Mouse (Mus musculus): ENCODE results near the gene Tmppe. TPM values are rescaled to one million over a fixed set of nuclear protein-coding genes. Genes with fewer than 3 reads are reported as not detected.
"Not testable (repeated sequence)": the region's sequence is repeated elsewhere in the genome, so short reads cannot be mapped to it uniquely, and the experiment has no call there.

Gene Tmppe
- 4.4 to 9.6 TPM (median 7.1 TPM) in 3 replicates for total RNA-seq (2017)

DNA sequence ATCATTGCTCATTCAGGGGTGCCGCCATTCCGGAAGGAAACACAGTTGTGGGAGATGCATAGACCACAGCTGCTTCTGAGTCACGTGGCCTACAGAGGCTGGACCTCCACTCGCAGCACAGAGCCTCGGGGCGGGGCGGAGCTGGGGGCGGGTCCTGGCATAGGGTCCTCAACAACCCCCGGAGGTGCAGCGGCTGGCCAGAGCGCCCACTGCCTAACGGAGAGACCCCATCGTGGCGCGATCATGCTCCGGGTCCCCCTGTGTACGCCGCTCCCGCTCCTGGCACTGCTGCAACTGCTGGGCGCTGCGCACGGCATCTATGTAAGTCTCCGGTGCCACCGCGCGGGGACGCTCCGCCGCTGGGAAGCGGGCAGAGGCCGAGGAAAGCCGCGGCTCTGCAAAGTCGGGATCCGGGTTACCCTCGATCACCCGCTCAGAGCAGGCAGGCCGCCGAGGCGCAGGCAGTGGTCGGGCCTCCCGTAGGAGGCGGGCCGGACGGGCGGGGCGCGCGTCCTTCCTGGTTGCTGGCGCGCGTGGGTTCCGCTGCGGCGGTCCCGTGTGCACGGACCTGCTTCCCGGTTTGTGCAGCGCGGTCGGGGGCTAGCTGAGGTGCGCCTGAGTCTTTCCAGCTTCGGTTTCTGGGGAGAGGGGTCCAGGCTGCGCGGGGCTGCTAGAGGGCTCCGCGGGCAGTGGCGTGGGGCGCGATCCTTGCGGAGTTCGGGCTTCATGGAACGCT is at the start of gene Tmppe, which contains the start of gene Glb1:
Gene Tmppe, plus strand, starts transcription at position 157 of the 736 bp plus-strand sequence.
Gene Glb1, plus strand, starts transcription at position 128 of the 736 bp plus-strand sequence.
- ATAC-seq (replicated peaks; ENCODE audit: insufficient number of reproducible peaks, low FRiP score, low TSS enrichment, poor library complexity, severe bottlenecking): peak; percentile 90

DNA sequence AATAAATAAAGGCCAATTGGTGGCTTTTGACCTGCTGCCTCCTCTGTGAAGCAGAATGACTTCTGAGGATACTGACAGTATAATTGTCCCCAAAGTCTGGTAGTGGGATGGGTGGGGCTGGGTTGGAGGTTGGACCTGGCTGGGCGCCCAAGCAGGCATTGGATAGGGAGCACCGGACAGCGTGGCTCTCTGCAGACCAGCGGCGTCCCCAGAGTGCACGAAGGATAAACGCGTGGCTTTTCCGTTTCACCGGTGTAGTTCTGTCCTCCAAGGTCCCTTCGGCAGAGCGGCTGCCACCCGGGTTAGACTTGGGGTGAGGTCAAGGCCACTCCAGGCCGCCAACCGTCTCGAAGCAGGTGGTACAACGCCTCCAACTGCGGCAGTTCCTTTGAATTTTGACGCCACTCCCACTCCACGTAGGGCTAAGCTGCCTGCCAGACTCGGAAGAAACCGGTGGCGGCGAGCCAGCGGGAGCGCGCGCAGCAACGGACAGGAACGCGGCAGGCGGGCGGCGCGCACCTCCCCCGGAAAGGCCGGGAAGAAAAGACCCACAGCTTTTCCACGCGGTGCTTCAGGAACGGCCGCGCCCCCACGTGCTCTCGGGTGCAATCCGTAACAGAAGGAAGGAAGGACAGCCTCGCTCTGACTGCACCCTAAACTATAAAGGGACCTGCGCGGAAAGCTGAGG is 33.0 kb upstream of the Tmppe start:
- peak; percentile 17; the same call in 1 of the 2 replicates for ATAC-seq (replicated peaks; ENCODE audit: insufficient number of reproducible peaks, low FRiP score, low TSS enrichment, poor library complexity, severe bottlenecking)

DNA sequence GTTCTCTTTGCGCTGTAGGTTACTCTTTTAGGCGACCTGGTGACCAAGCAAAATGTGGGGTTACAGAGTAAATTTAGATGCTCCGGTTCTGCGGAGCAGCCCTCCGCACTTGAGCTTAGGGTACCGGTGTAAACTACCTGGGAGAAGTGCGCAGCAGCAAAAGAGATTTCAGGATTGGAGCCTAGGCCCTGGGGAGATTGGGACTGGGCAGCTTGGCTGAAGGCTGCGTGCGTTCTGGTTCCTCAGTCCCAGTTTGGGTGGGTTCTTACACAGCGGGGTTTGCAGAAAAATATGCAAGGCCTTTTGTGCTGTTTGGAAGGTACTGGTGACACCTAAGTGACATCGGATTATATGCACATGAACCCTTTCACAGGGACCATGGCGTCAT is 32.4 kb upstream of the Tmppe start:
- ATAC-seq (replicated peaks; ENCODE audit: insufficient number of reproducible peaks, low FRiP score, low TSS enrichment, poor library complexity, severe bottlenecking): no peak

DNA sequence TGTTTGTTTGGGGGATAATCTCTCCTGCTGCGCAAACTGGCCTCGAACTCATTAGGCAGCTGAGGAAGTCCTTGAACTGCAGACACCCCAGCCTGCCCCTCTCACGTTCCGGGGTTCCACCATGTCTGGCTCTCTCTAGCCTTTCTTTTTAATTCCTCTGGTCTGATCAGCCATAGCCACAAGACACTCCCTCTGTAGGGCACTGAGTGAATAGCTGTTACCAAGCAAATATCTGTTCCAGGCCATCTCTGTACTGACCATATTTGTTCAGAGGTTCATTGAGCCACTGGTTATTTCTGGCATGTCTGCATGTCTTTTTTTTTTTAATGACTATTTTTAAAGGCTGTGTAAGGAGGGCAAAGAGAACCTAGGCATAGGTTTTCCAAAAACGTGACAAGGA is 31.5 kb upstream of the Tmppe start:
- not testable (repeated sequence) for ATAC-seq (replicated peaks; ENCODE audit: insufficient number of reproducible peaks, low FRiP score, low TSS enrichment, poor library complexity, severe bottlenecking)

DNA sequence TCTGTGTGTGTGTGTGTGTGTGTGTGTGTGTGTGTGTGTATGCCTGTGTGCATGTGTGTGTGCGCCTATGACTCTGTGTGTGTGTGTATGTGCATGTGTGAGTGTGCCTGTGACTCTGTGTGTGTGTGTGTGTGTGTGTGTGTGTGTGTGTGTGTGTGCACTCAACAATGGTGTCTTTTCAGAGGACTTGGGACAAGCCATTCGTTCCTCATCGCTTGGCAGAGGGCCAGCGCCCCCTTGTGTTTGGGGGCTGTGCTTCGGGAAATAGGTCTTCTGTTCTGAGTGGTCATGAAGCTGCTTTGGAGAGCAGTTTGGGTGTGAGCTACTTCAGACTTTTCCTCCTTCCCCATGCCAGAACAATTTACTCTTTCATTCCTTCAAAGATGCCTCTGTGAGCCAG is 29.2 kb upstream of the Tmppe start:
- not testable (repeated sequence) for ATAC-seq (replicated peaks; ENCODE audit: insufficient number of reproducible peaks, low FRiP score, low TSS enrichment, poor library complexity, severe bottlenecking)

DNA sequence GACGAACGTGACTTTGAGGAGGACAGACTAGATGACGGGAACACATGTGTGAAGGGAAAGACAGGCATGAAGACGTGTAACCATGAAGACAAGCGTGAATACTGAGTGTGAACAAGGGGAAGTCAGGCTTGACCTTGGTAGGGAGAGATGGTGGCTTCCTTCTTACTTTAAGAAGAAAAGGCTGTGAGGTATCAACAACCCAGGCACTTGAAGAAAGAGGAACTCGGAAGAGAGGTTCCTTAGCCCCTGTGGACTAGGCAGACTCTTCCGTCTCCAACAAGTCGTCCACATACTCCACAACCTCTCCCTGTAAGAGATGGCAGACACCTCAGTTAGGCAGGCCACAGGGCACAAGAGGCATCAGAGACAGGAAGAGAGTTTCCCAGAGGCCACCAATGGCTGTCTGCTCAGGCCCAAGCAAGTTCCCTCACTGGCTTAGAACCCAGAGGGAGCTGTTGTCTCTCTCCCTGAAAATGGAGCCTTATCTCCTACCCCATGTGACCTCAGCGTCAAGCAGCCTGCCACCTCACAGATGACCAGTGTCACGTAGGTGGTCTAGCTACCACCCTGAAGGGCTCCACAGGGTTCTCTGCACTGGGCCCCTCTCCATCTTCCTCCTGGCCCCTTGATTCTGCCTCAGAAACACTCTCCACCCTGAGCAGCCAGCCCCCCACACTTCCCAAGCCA is 25.5 kb upstream of the Tmppe start:
- no peak for ATAC-seq (replicated peaks; ENCODE audit: insufficient number of reproducible peaks, low FRiP score, low TSS enrichment, poor library complexity, severe bottlenecking)

DNA sequence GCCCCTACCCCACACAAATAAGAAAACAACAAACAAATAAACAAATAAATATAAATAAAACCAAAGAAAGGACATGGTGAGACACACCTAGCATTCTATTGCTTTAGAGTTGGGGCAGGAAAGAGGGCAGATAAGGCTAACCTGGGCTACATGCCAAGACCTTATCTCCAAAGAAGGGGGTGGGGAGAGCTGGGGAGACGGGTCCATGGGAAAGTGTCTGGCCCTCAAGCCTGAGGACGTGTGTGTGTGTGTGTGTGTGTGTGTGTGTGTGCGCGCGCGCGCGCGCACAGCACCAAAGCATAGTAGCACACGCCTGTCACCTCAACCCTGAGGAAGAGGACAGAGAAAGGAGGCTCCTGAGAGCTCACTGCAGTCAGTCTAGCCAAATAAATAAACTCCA is 23.7 kb upstream of the Tmppe start:
- no peak for ATAC-seq (replicated peaks; ENCODE audit: insufficient number of reproducible peaks, low FRiP score, low TSS enrichment, poor library complexity, severe bottlenecking)

DNA sequence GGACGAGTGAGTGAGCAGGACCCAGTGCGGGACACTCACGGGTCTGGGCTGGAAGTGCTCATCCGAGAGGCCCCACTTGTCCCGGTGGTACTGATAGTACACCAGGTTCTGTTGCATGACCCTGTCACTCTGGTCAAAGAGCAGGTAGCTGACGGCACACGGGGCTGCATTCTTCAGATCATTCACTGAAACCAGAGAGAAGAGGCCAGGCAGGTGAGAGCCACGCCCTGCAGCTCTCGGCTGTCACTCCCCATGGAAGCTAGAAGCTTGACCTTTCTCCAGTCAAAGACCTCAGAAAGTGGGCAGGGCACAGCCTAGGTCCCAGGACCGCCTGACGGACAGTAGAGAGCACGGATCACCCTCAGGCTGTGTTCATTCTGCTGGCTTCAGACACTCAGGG is 21.0 kb upstream of the Tmppe start:
- no peak; the same call in 1 of the 2 replicates for ATAC-seq (replicated peaks; ENCODE audit: insufficient number of reproducible peaks, low FRiP score, low TSS enrichment, poor library complexity, severe bottlenecking)

DNA sequence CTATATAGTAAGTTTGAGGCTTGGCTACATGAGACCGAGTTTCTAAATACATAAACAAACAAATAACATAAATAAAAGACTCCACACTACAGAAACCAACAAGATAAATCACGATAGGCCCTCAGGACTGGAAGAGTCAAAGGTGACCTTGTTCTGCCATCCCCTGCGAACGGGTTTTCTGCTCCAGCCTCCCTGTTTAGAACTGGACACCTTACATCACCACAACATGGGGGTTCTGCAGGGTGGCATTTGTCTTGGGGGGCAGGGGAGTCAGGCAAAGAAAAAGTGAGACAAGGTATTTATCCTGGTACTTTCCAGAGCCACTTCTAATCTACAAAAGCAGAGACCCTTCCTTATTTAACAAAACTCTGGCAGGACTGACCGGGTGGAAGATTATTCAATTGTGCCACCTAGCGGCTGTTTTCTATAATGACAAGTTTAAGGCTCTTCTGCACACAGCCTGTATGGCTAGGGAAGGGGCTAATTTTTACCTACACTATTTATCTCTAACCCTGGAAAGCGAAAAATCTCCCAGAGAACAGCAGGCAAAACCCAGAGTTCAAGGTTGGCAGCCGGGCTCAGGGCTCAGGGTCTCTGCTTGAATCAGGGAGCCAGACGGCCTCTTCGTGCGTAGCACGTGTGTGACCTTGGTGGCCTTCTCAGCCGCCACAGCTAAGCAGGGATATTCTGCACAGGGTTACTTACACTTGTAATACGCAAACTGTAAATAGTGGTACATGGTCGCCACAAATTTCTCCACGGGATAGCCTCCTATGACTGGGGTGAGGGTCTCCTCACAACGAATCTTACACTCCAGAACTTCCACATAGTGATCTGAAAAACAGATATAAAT is 19.8 kb upstream of the Tmppe start:
- ATAC-seq (replicated peaks; ENCODE audit: insufficient number of reproducible peaks, low FRiP score, low TSS enrichment, poor library complexity, severe bottlenecking): no peak; the same call in 1 of the 2 replicates

DNA sequence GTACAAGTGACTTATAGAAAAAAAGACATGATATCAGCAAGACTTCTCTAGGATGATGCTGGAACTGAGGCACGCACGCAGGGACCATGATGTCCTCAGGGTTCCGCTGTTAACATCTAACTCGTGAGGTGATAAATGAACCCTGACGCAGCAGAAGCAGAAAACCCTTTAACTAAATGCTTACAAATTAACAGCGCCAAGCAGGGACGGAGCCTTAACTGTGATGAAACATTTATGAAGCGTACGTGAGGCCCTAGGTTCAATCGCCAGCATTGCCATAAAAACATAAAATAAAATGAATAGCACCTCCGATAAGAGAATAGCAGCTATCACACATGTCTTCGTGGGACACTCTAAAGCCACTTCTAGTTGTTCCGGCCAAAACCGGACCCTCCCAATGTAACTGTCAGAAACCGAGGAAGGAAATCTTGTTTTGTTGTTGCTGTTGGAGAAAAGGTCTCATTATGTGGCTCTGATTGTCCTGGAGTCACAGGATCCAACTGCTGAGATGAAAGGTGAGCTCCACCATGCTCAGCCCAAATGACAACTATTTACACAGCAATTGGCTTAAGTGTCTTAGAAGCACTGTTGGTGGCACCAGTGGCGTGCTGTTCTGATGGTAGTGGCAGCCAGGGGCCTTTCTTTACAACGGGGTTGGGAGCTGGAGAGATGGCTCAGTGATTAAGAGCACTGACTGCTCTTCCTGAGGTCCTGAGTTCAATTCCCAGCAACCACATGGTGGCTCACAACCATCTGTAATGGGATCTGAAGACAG is 17.8 kb upstream of the Tmppe start:
- ATAC-seq (replicated peaks; ENCODE audit: insufficient number of reproducible peaks, low FRiP score, low TSS enrichment, poor library complexity, severe bottlenecking): no peak

DNA sequence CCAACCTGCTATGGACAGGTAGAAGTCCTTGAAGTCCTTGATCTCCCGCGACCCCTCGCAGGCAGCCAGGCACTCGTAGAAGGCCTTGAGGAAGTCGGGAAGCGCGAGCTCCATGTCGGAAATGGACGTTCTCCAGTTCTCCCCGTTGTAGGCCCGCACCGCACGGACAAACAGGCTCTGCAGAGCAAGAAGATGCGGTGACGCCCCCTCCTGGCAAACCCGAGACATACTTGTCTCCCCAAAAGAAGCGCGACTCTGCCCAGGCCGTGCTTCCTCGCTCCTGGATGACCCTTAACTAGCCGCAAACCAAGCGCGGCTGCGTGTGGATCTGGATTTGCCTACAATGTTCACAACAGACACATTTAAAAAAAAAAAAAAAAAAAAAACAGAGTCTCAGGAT is 16.2 kb upstream of the Tmppe start:
- ATAC-seq (replicated peaks; ENCODE audit: insufficient number of reproducible peaks, low FRiP score, low TSS enrichment, poor library complexity, severe bottlenecking): no peak

DNA sequence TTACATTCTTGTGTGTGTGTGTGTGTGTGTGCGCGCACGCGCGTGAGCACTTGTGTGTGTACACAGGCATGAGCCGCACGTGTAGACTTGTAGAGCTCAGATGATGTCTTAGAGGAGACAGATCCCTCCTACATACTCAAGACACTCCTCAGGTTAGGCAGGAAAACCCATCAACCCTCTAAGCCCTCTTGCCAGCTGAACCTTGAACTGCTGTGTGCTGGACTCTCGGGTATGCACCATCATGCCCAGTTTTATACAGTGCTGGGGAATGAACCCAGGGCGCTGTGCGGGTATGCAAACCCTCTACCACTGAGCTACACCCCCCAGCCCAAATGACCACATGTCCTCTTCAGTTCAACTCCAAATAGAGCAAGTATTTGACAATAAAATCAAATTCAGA is 15.7 kb upstream of the Tmppe start:
- ATAC-seq (replicated peaks; ENCODE audit: insufficient number of reproducible peaks, low FRiP score, low TSS enrichment, poor library complexity, severe bottlenecking): no peak

DNA sequence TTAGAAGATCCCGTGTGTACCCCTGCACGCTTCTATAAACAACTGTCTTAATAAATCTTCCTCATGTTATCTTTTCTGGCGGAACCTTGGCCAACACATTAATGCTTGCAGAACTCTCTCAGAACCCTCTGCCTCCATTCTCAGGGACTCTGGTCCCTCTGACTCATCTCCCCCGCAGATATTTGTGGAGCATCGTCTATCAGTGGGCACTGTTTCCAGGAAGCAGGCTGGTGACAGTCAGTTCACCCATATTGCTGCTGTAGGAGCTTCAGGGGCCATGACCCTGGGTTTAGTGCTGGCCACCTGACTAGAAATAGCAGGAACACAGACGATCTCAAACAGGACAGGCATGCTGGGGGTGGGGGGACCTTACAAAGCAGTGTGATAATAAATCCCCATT is 13.8 kb upstream of the Tmppe start:
- ATAC-seq (replicated peaks; ENCODE audit: insufficient number of reproducible peaks, low FRiP score, low TSS enrichment, poor library complexity, severe bottlenecking): no peak

DNA sequence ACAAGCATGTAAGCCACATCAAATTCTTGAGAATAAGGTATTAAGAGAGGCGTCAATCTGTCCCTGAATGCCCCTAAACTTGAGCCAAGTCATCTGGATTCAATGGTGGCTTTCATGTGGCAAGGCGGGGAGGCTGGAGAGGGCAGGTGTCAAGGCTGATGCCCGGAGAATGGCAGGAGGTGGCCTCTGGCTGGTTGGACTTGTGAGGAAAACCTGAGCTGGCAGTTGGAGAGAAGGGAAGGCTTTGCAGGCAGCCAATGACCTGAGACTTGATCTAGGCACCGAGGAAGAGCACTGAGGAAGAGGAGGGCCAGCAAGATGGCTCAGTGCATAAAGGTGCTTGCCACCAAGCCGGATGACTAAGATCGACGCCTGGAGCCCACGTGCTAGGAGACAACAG is 12.6 kb upstream of the Tmppe start:
- no peak for ATAC-seq (replicated peaks; ENCODE audit: insufficient number of reproducible peaks, low FRiP score, low TSS enrichment, poor library complexity, severe bottlenecking)

DNA sequence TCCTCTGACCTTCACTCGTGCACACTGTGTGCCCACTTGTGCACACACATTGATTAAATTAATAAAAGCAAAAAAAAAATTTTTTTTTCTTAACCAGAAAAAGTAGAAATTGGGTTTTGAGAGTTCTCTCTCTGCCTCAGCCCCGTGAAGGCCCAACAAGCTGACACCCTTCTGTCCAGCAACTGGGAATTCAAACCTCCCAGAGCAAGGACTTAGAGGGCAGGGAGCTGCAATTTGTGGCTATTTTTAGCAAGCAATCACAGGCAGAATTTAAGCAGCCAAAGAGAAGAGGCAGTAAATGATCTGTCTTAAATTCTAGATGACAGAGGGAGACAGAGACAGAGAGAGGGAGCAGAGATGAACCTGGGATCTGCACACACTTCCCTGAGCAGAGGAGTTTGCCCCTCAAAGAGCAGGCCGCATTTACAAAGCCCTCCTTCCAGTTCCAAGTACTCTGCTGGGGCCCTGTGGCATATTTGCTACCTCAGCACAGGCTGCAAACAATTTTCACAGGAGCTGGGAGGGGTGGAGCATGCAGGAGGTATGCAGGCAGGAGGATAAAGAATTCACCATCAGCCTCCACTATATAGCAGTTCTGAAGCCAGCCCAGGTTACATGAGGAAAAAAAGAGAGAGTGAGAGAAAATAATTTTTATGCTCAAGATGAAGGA is 12.1 kb upstream of the Tmppe start:
- ATAC-seq (replicated peaks; ENCODE audit: insufficient number of reproducible peaks, low FRiP score, low TSS enrichment, poor library complexity, severe bottlenecking): no peak

DNA sequence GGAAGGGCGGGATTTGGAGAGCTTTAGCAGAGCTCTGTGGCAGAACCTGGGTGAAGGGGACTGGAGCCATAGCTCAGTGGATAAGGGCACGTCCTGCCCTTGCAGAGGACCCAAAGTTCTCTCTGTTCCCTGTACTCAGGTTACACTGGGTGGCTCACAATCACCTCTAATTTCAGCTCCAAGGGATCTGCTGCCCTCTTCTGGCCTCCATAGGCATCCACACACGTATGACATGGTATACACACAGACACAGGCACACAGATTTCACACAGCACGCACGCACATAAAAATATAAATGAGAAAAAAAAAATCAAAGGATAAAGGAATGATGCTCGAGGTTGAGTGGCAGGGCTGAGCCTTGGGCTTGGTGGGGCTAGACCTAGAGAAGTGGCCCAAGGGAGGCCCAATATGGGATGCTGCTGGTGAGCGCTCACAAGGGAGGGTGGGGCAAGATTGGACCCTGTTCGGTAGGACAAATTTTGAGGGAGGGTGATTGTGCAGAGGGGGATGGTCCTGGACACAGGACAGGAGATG is 11.5 kb upstream of the Tmppe start:
- peak; percentile 44; the same call in 1 of the 2 replicates for ATAC-seq (replicated peaks; ENCODE audit: insufficient number of reproducible peaks, low FRiP score, low TSS enrichment, poor library complexity, severe bottlenecking)
